Mouse (Mus musculus): Measurements from ENCODE around the gene Rab26.

The Rab26 gene

DNA sequence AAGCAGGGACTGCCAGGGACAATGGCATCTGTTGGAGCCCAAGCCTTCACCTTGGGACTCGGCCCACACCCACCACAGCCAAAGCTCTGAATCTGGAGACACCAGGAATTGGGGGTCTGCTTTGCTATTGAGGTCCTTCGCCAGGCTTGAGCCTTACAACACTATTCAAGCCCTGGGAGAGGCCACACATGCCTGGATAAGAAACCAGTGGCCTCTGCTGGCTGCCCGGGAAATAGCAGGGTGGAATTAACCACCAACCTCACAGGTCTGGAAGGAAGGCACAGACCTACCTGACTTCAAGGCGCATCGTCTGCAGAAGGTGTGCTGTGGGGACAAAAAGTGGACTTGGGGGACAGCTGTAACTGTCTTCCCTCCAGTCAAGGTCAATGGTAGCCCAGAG lies 20.4 kb downstream of the Rab26 start:
- DNase-seq (ENCODE audit: low read depth in 2 of 2, low spot score in 2 of 2) = no peak

GRCm38 (mm10) chr17:24507806-24508460 lies 26.1 kb downstream of the Rab26 start:
- no peak for DNase-seq (ENCODE audit: low read depth in 2 of 2, low spot score in 2 of 2)

GRCm38 (mm10) chr17:24507129-24507664 lies 26.8 kb downstream of the Rab26 start:
- DNase-seq (ENCODE audit: low read depth in 2 of 2, low spot score in 2 of 2) = no peak

- no peak for DNase-seq (ENCODE audit: low read depth in 2 of 2, low spot score in 2 of 2)
Observed at GRCm38 (mm10) chr17:24506332-24507070, 27.5 kb downstream of the Rab26 start.

DNA sequence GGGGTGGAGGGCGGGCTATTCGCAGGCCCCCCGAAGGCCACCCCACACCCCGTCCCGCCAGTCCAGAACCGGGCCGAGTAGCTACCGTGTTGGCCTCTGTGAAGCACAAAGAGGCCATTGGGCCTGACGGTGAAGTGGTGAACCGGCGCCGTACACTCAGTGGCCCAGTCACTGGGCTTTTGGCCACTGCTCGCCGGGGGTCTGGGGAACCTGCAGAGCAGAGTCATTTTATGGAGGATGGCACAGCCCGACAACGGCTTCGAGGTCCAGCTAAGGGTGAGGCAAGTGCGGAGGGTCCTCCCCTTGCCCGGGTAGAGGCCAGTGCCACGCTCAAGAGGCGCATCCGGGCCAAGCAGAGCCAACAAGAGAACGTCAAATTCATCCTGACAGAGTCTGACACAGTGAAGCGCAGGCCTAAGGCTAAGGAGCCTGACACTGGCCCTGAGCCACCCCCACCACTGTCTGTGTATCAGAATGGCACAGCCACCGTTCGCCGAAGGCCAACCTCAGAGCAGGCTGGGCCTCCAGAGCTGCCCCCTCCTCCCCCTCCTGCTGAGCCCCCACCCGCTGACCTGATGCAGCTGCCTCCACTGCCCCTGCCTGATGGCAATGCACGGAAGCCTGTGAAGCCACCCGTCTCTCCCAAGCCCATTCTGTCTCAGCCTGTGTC lies 28.6 kb downstream of the Rab26 start:
- DNase-seq (ENCODE audit: low read depth in 2 of 2, low spot score in 2 of 2) = no peak

DNA sequence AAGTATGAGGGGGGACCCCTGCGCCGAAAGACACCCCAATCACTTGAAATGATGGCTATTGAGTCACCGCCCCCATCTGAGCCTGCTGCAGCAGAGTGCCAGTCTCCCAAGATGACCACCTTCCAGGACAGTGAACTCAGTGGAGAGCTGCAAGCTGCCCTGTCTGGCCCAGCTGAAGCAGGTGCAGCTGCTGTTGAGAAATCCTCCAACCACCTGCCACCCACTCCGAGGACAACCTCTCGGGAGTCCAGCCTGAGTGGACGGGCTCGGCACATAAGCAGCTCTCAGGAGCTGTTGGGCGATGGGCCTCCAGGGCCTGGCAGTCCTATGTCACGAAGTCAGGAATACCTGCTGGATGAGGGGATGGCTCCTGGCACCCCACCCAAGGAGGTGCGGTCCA lies 29.9 kb downstream of the Rab26 start:
- no peak for DNase-seq (ENCODE audit: low read depth in 2 of 2, low spot score in 2 of 2)

DNA sequence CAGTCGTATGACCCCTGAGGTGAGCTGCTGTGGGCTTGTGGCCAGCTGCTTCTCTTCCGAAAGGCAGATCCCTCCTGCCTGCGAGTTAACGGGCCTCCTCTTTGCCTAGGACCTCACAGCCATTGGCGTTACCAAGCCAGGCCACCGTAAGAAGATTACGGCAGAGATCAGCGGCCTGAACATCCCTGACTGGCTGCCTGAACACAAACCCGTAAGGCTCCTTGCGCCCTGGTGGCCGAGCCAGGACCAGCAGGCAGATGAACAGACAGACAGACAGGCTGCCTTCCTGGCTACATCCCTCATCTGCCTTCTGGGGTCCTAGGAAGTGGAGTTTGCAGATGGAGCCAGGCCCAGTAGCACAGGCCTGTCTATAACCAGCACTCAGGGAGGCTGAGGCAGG lies 31.8 kb downstream of the Rab26 start:
- DNase-seq (ENCODE audit: low read depth in 2 of 2, low spot score in 2 of 2) = no peak

DNA sequence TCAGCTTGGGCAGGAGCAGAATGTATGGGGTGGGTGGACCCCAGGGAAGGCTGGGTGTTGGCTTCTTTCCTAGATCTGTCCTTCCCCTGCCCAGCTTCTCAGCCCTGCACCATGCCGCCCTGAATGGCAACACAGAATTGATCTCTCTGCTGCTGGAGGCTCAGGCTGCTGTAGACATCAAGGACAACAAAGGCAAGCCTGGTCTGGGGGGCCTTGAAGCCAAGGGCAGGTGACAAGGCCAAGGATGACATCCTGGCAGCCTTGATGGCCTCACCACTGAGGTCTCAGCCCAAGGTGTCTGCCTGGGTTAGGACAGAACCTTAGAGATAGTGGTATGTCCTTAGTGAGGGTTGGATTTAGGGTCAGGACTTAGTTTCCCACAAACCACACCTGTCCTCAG lies 38.0 kb downstream of the Rab26 start:
- DNase-seq (ENCODE audit: low read depth in 2 of 2, low spot score in 2 of 2) = no peak

- no peak for DNase-seq (ENCODE audit: low read depth in 2 of 2, low spot score in 2 of 2)
Observed at GRCm38 (mm10) chr17:24495443-24495842, 38.6 kb downstream of the Rab26 start.

DNA sequence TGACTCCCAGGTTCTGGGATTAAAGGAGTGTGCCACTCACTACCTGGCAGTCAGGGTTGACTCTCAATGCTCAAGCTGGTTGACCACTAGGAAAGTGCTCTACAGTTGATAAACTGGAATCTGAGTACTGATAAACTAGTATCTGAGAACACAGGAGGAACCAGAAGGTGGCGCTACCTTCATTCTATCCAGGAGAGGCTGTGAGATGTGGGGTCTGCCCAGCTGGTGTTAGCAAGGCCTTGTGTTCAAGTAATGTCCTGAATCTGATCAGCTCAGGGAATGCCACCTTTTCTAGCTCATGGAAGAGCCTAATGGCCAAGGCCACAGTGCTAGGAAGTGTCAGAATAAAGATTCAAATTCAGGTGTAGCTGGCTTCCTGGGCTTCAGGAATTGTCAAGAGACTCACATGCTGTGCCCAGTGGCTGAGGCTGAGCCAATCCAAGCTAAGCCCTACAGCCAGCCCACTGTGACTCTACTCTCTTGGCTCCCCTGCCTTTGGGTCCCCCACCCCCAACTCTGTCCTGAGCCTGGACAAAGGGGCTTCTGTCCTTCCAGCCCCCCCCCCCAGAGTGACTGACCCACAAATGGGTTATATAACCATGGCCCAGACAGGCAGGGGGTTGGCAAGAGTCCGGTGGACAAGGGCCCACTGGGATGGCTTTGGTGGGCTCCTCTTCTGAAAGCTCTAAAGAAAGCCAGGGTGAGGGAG lies 39.2 kb downstream of the Rab26 start:
- DNase-seq (ENCODE audit: low read depth in 2 of 2, low spot score in 2 of 2) = peak; percentile 33 to 52

GRCm38 (mm10) chr17:24490399-24490798 lies 43.6 kb downstream of the Rab26 start:
- no peak for DNase-seq (ENCODE audit: low read depth in 2 of 2, low spot score in 2 of 2)

DNA sequence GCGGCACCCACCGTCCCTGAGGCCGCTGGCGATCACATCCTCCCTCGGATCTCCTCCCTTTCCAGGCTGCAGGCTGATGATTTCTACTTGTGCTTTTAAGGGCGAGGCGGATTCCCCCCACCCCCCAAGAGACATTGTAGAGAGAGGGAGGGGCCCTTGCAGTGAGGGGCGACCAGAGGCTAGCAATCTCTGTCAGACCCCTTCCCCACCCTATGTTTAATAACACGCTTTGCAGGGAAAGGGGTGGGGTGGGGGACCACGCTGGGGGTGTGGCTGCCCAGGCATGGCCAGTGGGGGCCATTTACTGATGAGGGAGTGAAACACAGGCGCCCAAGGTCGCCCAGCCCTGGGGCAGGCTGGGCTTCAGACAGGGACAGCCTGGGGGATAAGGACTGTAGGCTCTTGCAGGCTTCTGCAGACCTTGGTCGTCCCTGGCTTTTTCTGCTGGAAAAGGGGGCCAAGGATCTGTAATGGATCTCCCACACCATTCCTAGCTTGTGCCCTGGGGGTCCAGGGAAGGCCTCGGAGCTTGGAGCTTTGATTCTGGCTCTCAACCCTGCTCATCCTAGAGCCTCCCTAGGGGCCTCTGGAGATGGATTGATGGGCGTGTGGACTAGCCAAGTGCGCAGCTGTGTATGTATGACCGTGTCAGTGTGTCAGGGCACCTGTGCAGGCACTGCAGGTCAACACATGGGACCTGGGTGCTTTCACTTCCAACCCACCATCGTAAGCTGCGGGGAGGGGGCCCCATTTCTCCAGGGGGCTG lies 44.6 kb downstream of the Rab26 start:
- no peak for DNase-seq (ENCODE audit: low read depth in 2 of 2, low spot score in 2 of 2)

DNA sequence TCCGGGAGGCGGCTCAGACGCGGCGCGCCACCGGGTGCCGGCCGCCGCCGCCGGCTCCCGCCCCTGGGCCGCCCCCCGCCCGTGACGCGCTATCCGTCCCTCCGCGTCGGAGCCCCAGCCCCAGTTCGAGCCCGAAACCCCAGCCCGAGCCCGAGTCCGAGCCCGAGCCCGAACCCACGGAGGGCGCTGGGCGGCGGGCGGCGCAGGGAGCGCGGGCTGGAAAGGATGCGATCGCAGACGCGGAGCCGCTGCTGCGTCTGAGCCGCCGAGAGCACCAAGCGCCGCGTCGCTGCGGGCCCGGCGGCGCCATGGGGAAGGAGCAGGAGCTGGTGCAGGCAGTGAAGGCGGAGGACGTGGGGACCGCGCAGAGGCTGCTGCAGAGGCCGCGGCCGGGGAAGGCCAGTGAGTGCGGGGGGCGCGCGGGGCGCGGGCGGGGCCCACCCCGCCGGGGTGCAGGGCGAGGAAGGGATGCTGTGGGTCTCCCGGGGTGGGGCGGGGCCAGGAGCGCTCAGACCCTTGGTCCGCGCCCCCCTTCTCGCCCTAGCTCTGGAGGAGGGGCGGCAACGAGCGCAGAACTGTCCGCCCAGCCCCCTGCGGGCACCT lies 45.2 kb downstream of the Rab26 start:
- no peak for DNase-seq (ENCODE audit: low read depth in 2 of 2, low spot score in 2 of 2)

- DNase-seq (ENCODE audit: low read depth in 2 of 2, low spot score in 2 of 2) = no peak
Observed at GRCm38 (mm10) chr17:24488186-24488661, 45.8 kb downstream of the Rab26 start, which contains the start of gene Caskin1. Gene Caskin1 (plus strand): TSS chr17:24488601.

- DNase-seq (ENCODE audit: low read depth in 2 of 2, low spot score in 2 of 2) = no peak
Observed at GRCm38 (mm10) chr17:24485090-24485860, 48.7 kb downstream of the Rab26 start.

DNA sequence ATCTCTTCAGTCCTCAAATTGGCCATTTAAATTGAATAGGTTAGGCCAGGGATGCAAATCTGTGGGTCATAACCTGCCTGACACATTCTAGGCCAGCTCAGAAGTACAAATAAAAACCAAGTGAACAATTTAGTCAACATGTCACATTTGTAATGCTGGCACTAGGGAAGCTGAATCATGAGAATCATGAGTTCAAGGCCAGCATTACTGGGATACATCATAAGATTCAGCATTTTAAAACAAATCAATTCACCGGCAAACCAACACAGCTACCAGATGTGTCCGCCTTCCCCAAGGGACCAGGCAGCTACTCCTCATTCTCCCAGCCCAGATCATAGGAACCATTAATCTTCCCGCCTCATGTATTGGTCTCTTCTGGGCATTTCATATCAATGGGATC lies 50.5 kb downstream of the Rab26 start:
- DNase-seq (ENCODE audit: low read depth in 2 of 2, low spot score in 2 of 2) = no peak

GRCm38 (mm10) chr17:24481027-24481815 lies 52.8 kb downstream of the Rab26 start:
- no peak for DNase-seq (ENCODE audit: low read depth in 2 of 2, low spot score in 2 of 2)

- DNase-seq (ENCODE audit: low read depth in 2 of 2, low spot score in 2 of 2) = no peak
Observed at GRCm38 (mm10) chr17:24480201-24480826, 53.7 kb downstream of the Rab26 start.

Measured in CD8-positive naive resting alpha-beta T cell, adult 2 months (primary cell).